Mouse (Mus musculus): ENCODE data around the gene Synj1. TPM values are rescaled to one million over a fixed set of nuclear protein-coding genes. Genes with fewer than 3 reads are reported as not detected.

Synj1 gene
- total and polyA plus RNA-seq, 3 experiments = 21.2 to 28.9 (median 28.7) TPM

DNA sequence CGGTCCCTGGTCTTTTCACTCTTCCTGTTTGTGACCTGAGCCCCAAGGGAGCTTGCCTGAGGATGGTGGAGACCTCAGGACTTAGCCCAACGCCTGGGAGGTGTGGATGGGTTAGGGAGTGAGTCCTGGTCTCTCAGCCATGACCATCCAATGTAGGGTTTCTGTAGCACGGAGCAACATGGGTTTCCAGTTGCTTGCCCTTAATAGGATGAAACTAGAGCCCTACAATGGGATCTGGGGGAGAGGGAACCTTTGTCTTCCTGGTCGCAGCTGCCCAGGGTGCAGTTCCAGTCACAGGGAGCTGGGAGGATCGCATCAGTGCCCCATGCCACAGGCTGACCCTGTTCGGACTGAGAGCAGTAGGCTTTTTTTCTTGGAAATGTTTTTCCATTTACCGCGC lies 94.0 kb downstream of the Synj1 start:
- WGBS = 80% methylated on average over 8 of the region's 8 CpGs

DNA sequence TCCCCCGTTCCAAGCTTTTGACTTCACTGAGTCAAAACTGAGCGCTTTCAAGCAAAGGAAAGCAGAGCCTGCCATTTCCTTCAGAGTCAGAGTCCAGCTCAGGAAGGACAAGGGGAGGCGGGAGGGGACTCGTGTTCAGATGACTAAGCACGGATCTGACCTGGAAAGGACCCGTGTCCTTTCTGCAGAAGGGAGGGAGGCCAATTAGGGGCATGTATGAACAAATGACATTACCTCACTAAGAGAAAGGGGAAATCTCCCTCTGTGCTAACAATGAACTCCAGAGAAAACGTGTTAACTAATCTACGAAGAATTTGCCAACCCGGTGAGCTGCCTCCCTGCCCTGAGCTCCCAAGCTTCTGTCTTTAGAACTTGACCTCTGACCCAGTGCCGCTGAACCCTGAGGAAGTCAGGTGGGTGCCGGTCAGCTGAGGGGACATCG lies 95.0 kb downstream of the Synj1 start:
- Histone ChIP-seq H3K79me2 (replicated peaks; ENCODE audit: control insufficient read depth, insufficient read depth, low read length) (no peaks in the 10 kb centered on the region), H3K4me3 (peak overlapping the region; percentile 23), H3K4me1 (ENCODE audit: control insufficient read depth, insufficient read depth, low read length) (peaks cover 12% of the 10 kb centered on the region), H3K27me3 (ENCODE audit: control insufficient read depth, insufficient read depth, low read length) (no peaks in the 10 kb centered on the region), H3K9ac (ENCODE audit: low read depth, low read length) (no peak overlapping the region), H3K27ac (peak overlapping the region; percentile 52), H3K36me3 (ENCODE audit: control insufficient read depth, insufficient read depth, low read length) (no peaks in the 10 kb centered on the region)
- TF ChIP-seq CTCF (IDR thresholded peaks at IDR 0.05) = no peak
- no peak for TF ChIP-seq POLR2A (IDR thresholded peaks at IDR 0.05; ENCODE audit: insufficient read depth, low read depth, low read length)
- no peak for TF ChIP-seq EP300 (IDR thresholded peaks at IDR 0.05; ENCODE audit: insufficient read depth, low read depth, low read length)
- peak; percentile 52 to 55 for DNase-seq
- intact Hi-C loops (cut with DNase I) = no loop called here
- WGBS = 13% methylated on average over 12 of the region's 12 CpGs

More for the DNA sequence above, 94.0 kb downstream of the Synj1 start:
- no peak for DNase-seq
- TF ChIP-seq EP300 (IDR thresholded peaks at IDR 0.05; ENCODE audit: insufficient read depth, low read depth, low read length) (no peak), POLR2A (IDR thresholded peaks at IDR 0.05; ENCODE audit: insufficient read depth, low read depth, low read length) (no peak), CTCF (IDR thresholded peaks at IDR 0.05) (no peak)
- H3K9ac ChIP-seq (ENCODE audit: low read depth, low read length) = no peak overlapping the region
- no peaks in the 10 kb centered on the region for H3K36me3 ChIP-seq (ENCODE audit: control insufficient read depth, insufficient read depth, low read length)
- intact Hi-C loops (cut with DNase I) = no loop called here
- no peaks in the 10 kb centered on the region for H3K27me3 ChIP-seq (ENCODE audit: control insufficient read depth, insufficient read depth, low read length)
- peaks cover 4% of the 10 kb centered on the region; the same call in 1 of the 2 replicates for H3K4me1 ChIP-seq (ENCODE audit: control insufficient read depth, insufficient read depth, low read length)
- H3K79me2 ChIP-seq (replicated peaks; ENCODE audit: control insufficient read depth, insufficient read depth, low read length) = no peaks in the 10 kb centered on the region
- no peak overlapping the region for H3K4me3 ChIP-seq
- no peak overlapping the region for H3K27ac ChIP-seq

GRCm38 (mm10) chr16:90911766-90912165 lies 99.3 kb downstream of the Synj1 start:
- H3K27me3 ChIP-seq (ENCODE audit: control insufficient read depth, insufficient read depth, low read length) = no peaks in the 10 kb centered on the region
- no peak overlapping the region for H3K4me3 ChIP-seq
- H3K79me2 ChIP-seq (replicated peaks; ENCODE audit: control insufficient read depth, insufficient read depth, low read length) = no peaks in the 10 kb centered on the region
- no peak overlapping the region for H3K9ac ChIP-seq (ENCODE audit: low read depth, low read length)
- peaks cover 12% of the 10 kb centered on the region for H3K4me1 ChIP-seq (ENCODE audit: control insufficient read depth, insufficient read depth, low read length)
- no peak for DNase-seq
- WGBS = 58% methylated on average over 13 of the region's 13 CpGs
- H3K27ac ChIP-seq = no peak overlapping the region
- no peak for TF ChIP-seq EP300 (IDR thresholded peaks at IDR 0.05; ENCODE audit: insufficient read depth, low read depth, low read length)
- TF ChIP-seq CTCF (IDR thresholded peaks at IDR 0.05) = no peak
- no peak for TF ChIP-seq POLR2A (IDR thresholded peaks at IDR 0.05; ENCODE audit: insufficient read depth, low read depth, low read length)
- H3K36me3 ChIP-seq (ENCODE audit: control insufficient read depth, insufficient read depth, low read length) = no peaks in the 10 kb centered on the region
- intact Hi-C loops (cut with DNase I) = no loop called here

DNA sequence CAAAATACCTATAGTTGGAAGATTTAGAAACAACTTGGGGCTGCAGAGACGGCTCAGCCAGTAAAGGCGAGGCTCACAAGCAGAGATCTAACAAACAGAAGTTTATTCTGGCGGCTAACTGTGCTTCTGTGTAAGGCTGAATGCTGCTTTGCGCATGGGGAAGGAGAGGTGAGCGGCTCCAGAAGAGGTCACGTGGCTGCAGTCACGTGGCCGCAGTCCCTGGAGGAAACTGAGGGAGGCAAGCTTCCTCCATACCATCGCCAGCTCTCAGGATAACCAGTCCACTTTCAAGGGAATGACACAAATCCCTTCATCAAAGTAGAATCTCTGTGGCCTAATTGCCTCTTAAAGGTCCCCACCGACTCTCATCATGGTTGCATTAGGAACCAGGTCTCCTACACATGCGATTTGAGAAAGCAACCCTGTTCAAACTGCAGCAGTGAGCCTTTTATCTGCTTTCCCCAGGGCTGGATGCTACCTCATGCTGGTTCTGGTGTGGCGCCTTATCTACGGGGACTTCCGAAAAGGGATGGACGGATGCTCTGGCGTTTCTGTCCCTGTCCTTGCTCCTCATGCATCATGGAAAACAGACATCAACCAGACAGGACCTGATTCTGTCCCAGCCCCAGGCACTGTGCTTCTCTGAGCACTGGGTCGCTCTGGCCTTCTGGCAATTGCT lies 100.1 kb downstream of the Synj1 start:
- peaks cover 9% of the 10 kb centered on the region for H3K4me1 ChIP-seq (ENCODE audit: control insufficient read depth, insufficient read depth, low read length)
- WGBS = 56% methylated on average over 17 of the region's 17 CpGs
- no peak overlapping the region; the same call in 1 of the 2 replicates for H3K27ac ChIP-seq
- no peaks in the 10 kb centered on the region for H3K79me2 ChIP-seq (replicated peaks; ENCODE audit: control insufficient read depth, insufficient read depth, low read length)
- no peak overlapping the region for H3K9ac ChIP-seq (ENCODE audit: low read depth, low read length)
- H3K36me3 ChIP-seq (ENCODE audit: control insufficient read depth, insufficient read depth, low read length) = no peaks in the 10 kb centered on the region
- TF ChIP-seq POLR2A (IDR thresholded peaks at IDR 0.05; ENCODE audit: insufficient read depth, low read depth, low read length) = 0 out of 2 replicates have a peak, but pooled peaks have one; percentile 22
- no peak for TF ChIP-seq CTCF (IDR thresholded peaks at IDR 0.05)
- H3K27me3 ChIP-seq (ENCODE audit: control insufficient read depth, insufficient read depth, low read length) = no peaks in the 10 kb centered on the region
- peak; percentile 44 to 48 for DNase-seq
- H3K4me3 ChIP-seq = no peak overlapping the region
- intact Hi-C loops (cut with DNase I) = no loop called here

- no peaks in the 10 kb centered on the region for H3K27me3 ChIP-seq (ENCODE audit: control insufficient read depth, insufficient read depth, low read length)
- no peak for TF ChIP-seq EP300 (IDR thresholded peaks at IDR 0.05; ENCODE audit: insufficient read depth, low read depth, low read length)
- no peak for TF ChIP-seq POLR2A (IDR thresholded peaks at IDR 0.05; ENCODE audit: insufficient read depth, low read depth, low read length)
- TF ChIP-seq CTCF (IDR thresholded peaks at IDR 0.05) = no peak
- no peak overlapping the region for H3K27ac ChIP-seq
- H3K9ac ChIP-seq (ENCODE audit: low read depth, low read length) = no peak overlapping the region
- DNase-seq = no peak
- 71% methylated on average over 7 of the region's 7 CpGs for WGBS
- no peaks in the 10 kb centered on the region for H3K36me3 ChIP-seq (ENCODE audit: control insufficient read depth, insufficient read depth, low read length)
- intact Hi-C loops (cut with DNase I) = no loop called here
- H3K4me3 ChIP-seq = no peak overlapping the region
- H3K79me2 ChIP-seq (replicated peaks; ENCODE audit: control insufficient read depth, insufficient read depth, low read length) = no peaks in the 10 kb centered on the region
- H3K4me1 ChIP-seq (ENCODE audit: control insufficient read depth, insufficient read depth, low read length) = peaks cover 9% of the 10 kb centered on the region
These were observed 103.9 kb downstream of the Synj1 start for GRCm38 (mm10) chr16:90907250-90907649.

DNA sequence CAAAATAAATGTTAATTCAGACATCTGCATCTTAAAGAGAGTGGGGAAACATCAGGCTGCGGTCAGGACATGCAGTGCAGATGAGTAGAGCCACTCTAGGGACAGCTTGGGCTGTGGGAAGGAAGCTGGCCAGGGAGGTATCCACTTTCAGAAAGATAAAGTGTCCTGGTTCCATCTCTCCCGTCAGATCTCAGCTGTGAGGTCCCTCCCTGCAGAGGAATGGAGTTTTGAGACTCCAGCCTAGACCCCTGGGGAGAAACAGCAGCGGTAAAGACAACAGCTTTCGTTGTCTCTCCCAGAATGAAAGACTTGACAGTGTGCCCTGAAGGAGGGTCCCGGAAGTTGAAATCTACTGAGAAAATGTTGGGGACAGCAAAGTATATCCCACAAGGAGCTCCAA lies 107.8 kb downstream of the Synj1 start:
- no peaks in the 10 kb centered on the region for H3K36me3 ChIP-seq (ENCODE audit: control insufficient read depth, insufficient read depth, low read length)
- intact Hi-C loops (cut with DNase I) = no loop called here
- WGBS = 53% methylated on average over 5 of the region's 5 CpGs
- H3K79me2 ChIP-seq (replicated peaks; ENCODE audit: control insufficient read depth, insufficient read depth, low read length) = no peaks in the 10 kb centered on the region
- TF ChIP-seq EP300 (IDR thresholded peaks at IDR 0.05; ENCODE audit: insufficient read depth, low read depth, low read length) = no peak
- no peak for TF ChIP-seq CTCF (IDR thresholded peaks at IDR 0.05)
- no peak for TF ChIP-seq POLR2A (IDR thresholded peaks at IDR 0.05; ENCODE audit: insufficient read depth, low read depth, low read length)
- no peak for DNase-seq
- H3K9ac ChIP-seq (ENCODE audit: low read depth, low read length) = no peak overlapping the region
- no peaks in the 10 kb centered on the region for H3K27me3 ChIP-seq (ENCODE audit: control insufficient read depth, insufficient read depth, low read length)
- H3K27ac ChIP-seq = no peak overlapping the region
- H3K4me1 ChIP-seq (ENCODE audit: control insufficient read depth, insufficient read depth, low read length) = peaks cover 6% of the 10 kb centered on the region; the same call in 1 of the 2 replicates
- no peak overlapping the region for H3K4me3 ChIP-seq

Measured in heart, adult 2 months (tissue).